Mouse (Mus musculus) heart, adult 2 months (tissue): ENCODE data around the gene Cebpb. TPM values are rescaled to one million over a fixed set of nuclear protein-coding genes. Genes with fewer than 3 reads are reported as not detected.

Source experiments
- DNase-seq, 2 experiments: peaks; one replicate each; pipeline ENCODE4 v3.0.0; 2021
- H3K27ac ChIP-seq: fragments of 200-600 bp; 2 replicates; pipeline ENCODE4 v1.8.1; 2022
- H3K27me3 ChIP-seq: fragments of 200-500 bp; 2 replicates; pipeline ENCODE4 v1.6.1; 2012; ENCODE audit warnings: mild to moderate bottlenecking, low read length, inconsistent platforms, mixed read lengths; ENCODE audit not compliant: control insufficient read depth, insufficient read depth
- H3K36me3 ChIP-seq: fragments of 200-500 bp; 2 replicates; pipeline ENCODE4 v1.6.1; 2012; ENCODE audit warnings: low read length, inconsistent platforms; ENCODE audit not compliant: control insufficient read depth, insufficient read depth
- H3K4me1 ChIP-seq: fragments of 200-500 bp; 2 replicates; pipeline ENCODE4 v1.6.1; 2011; ENCODE audit warnings: low read length; ENCODE audit not compliant: control insufficient read depth, insufficient read depth
- H3K4me3 ChIP-seq: fragments of 200-600 bp; 2 replicates; pipeline ENCODE4 v1.8.1; 2022
- H3K79me2 ChIP-seq: fragments of 200-500 bp; replicated peaks from 2 replicates; pipeline ENCODE4 v1.6.1; 2012; ENCODE audit warnings: mild to moderate bottlenecking, inconsistent platforms, low read length, moderate library complexity, mixed read lengths; ENCODE audit not compliant: control insufficient read depth, insufficient read depth
- H3K9ac ChIP-seq: fragments of 200-500 bp; 2 replicates; pipeline ENCODE4 v1.6.1; 2012; ENCODE audit warnings: low read depth, mild to moderate bottlenecking, control low read depth, inconsistent platforms, low read length, mixed read lengths
- CTCF ChIP-seq: fragments of 200-600 bp; IDR thresholded peaks from 2 replicates; pipeline ENCODE4 v1.8.1; 2022; ENCODE audit warnings: antibody characterized with exemption, mild to moderate bottlenecking, moderate library complexity
- EP300 ChIP-seq: fragments of 200-500 bp; IDR thresholded peaks from 2 replicates; pipeline ENCODE4 v1.6.1; 2011; ENCODE audit warnings: low read depth, low read length, control low read depth; ENCODE audit not compliant: insufficient read depth
- POLR2A ChIP-seq: fragments of 200-500 bp; IDR thresholded peaks from 2 replicates; pipeline ENCODE4 v1.6.1; 2011; ENCODE audit warnings: mild to moderate bottlenecking, low read depth, low read length, control low read depth; ENCODE audit not compliant: insufficient read depth
- WGBS: fragments of 180-500 bp; shearing (Covaris S2); methylation state at CpG from one replicate; pipeline ENCODE4 v1.1.7; 2018; 5-methylcytosine and 5-hydroxymethylcytosine counted together
- intact Hi-C: fragments of 180-260 bp; cut with DNase I; formaldehyde crosslinking; loops from one replicate; pipeline ENCODE4 v1.15.1; 2025
- polyA plus RNA-seq: library from polyadenylated mRNA; depleted of rRNA; stranded (reverse); fragments of >200 nt; gene quantifications from 2 replicates; pipeline ENCODE4 v1.2.3, GENCODE M21; 2012
- total RNA-seq, 2 experiments: library from RNA; stranded (reverse); gene quantifications; 2 replicates each; pipeline ENCODE4 v1.2.3; 2021

The Cebpb gene
- total and polyA plus RNA-seq, 3 experiments = 77.8 to 133 (median 88.1) TPM

- no peaks in the 10 kb centered on the region for H3K36me3 ChIP-seq
- DNase-seq = no peak
These were observed 28.1 kb upstream of the Cebpb start for GRCm38 (mm10) chr2:167660611-167660971.

GRCm38 (mm10) chr2:167661270-167662203, 27.2 kb upstream of the Cebpb start, which contains the start of gene Gm20431:
Gene Gm20431, minus strand, starts transcription at chr2:167661496.
- H3K36me3 ChIP-seq = no peaks in the 10 kb centered on the region
- H3K27ac ChIP-seq = peak within 1 kb of the TSS; percentile 84
- peaks cover 11% of the 10 kb centered on the region for H3K4me1 ChIP-seq
- peaks cover 2% of the 10 kb centered on the region for H3K79me2 ChIP-seq
- H3K9ac ChIP-seq = peak within 1 kb of the TSS; percentile 90
- peak within 1 kb of the TSS; percentile 91 for H3K4me3 ChIP-seq
- H3K27me3 ChIP-seq = no peaks in the 10 kb centered on the region
- intact Hi-C loops = loop anchor here (2.0 kb wide), 1 partner anchor 21 kb away; no protein-coding TSS in a partner anchor
- TF ChIP-seq POLR2A (peak; percentile 92), CTCF (no peak)
- DNase-seq = peak; percentile 97 to 98
- WGBS = 2% methylated on average over 110 of the region's 110 CpGs

More at GRCm38 (mm10) chr2:167660611-167660971, 28.1 kb upstream of the Cebpb start:
- WGBS = 2% methylated on average over 12 of the region's 12 CpGs
- Histone ChIP-seq H3K79me2 (peaks cover 2% of the 10 kb centered on the region), H3K27ac (peak overlapping the region; percentile 84), H3K4me3 (peak overlapping the region; percentile 91), H3K4me1 (peaks cover 11% of the 10 kb centered on the region), H3K27me3 (no peaks in the 10 kb centered on the region), H3K9ac (peak overlapping the region; percentile 90)
- intact Hi-C loops = loop anchor here (2.0 kb wide), 1 partner anchor 20 kb away; no protein-coding TSS in a partner anchor
- TF ChIP-seq CTCF = no peak
- no peak for TF ChIP-seq POLR2A
- no peak for TF ChIP-seq EP300

GRCm38 (mm10) chr2:167662713-167663112, 26.0 kb upstream of the Cebpb start:
- Histone ChIP-seq H3K4me3 (no peak overlapping the region), H3K27me3 (no peaks in the 10 kb centered on the region), H3K27ac (no peak overlapping the region), H3K9ac (no peak overlapping the region), H3K36me3 (no peaks in the 10 kb centered on the region), H3K79me2 (no peaks in the 10 kb centered on the region; the same call in 1 of the 2 replicates), H3K4me1 (peaks cover 7% of the 10 kb centered on the region)
- DNase-seq = no peak
- intact Hi-C loops = no loop called here
- WGBS = 68% methylated on average over 6 of the region's 6 CpGs
- TF ChIP-seq POLR2A (no peak), EP300 (no peak)

- no peaks in the 10 kb centered on the region for H3K27me3 ChIP-seq
- no peaks in the 10 kb centered on the region for H3K79me2 ChIP-seq
- intact Hi-C loops = no loop called here
- TF ChIP-seq CTCF (no peak), EP300 (no peak), POLR2A (no peak)
- H3K36me3 ChIP-seq = no peaks in the 10 kb centered on the region
- H3K27ac ChIP-seq = no peak overlapping the region
- no peak overlapping the region for H3K9ac ChIP-seq
- DNase-seq = no peak
- peaks cover 2% of the 10 kb centered on the region for H3K4me1 ChIP-seq
- no peak overlapping the region for H3K4me3 ChIP-seq
- WGBS = 84% methylated on average over 18 of the region's 18 CpGs
These were observed 22.6 kb upstream of the Cebpb start for GRCm38 (mm10) chr2:167665972-167666713.

GRCm38 (mm10) chr2:167668426-167668825, 20.3 kb upstream of the Cebpb start:
- DNase-seq = no peak
- Histone ChIP-seq H3K27ac (no peak overlapping the region), H3K4me3 (no peak overlapping the region), H3K4me1 (peaks cover 6% of the 10 kb centered on the region), H3K79me2 (no peaks in the 10 kb centered on the region), H3K36me3 (no peaks in the 10 kb centered on the region), H3K9ac (no peak overlapping the region), H3K27me3 (no peaks in the 10 kb centered on the region)
- intact Hi-C loops = no loop called here
- 88% methylated on average over 5 of the region's 5 CpGs for WGBS
- TF ChIP-seq POLR2A (no peak), CTCF (no peak), EP300 (no peak)

- Histone ChIP-seq H3K9ac (no peak overlapping the region), H3K27me3 (no peaks in the 10 kb centered on the region), H3K79me2 (no peaks in the 10 kb centered on the region), H3K36me3 (no peaks in the 10 kb centered on the region), H3K4me1 (peaks cover 6% of the 10 kb centered on the region), H3K4me3 (no peak overlapping the region), H3K27ac (no peak overlapping the region)
- intact Hi-C loops = no loop called here
- no peak for DNase-seq
- no peak for TF ChIP-seq EP300
- WGBS = 70% methylated on average over 4 of the region's 4 CpGs
These were observed 19.3 kb upstream of the Cebpb start for GRCm38 (mm10) chr2:167669398-167669797.
